Mouse (Mus musculus) G1E (cell line): Measurements from ENCODE around the gene Crocc. TPM values are rescaled to one million over a fixed set of nuclear protein-coding genes. Genes with fewer than 3 reads are reported as not detected.

Experiments
- ATAC-seq: 2 replicates; pipeline ENCODE4 v1.8.0; 2016; ENCODE audit warnings: mild to moderate bottlenecking; ENCODE audit not compliant: insufficient number of reproducible peaks, poor library complexity, low FRiP score, severe bottlenecking; ENCODE audit errors: extremely low read depth
- DNase-seq: peaks from one replicate; pipeline ENCODE4 v3.0.0; 2012; ENCODE audit warnings: low spot score
- H3K27me3 ChIP-seq: 2 replicates; pipeline ENCODE4 v1.6.1; 2012; ENCODE audit warnings: mild to moderate bottlenecking, low read length, inconsistent platforms; ENCODE audit not compliant: insufficient read depth
- H3K36me3 ChIP-seq: replicated peaks from 2 replicates; pipeline ENCODE3; 2012; ENCODE audit warnings: mild to moderate bottlenecking, inconsistent platforms
- H3K4me1 ChIP-seq: 2 replicates; pipeline ENCODE4 v1.6.1; 2012; ENCODE audit warnings: low read depth, low read length, inconsistent platforms, mixed read lengths; ENCODE audit not compliant: insufficient read depth
- H3K4me3 ChIP-seq: 2 replicates; pipeline ENCODE4 v1.5.1; 2012; ENCODE audit warnings: low read depth, mild to moderate bottlenecking, inconsistent platforms, low read length, moderate library complexity, mixed read lengths
- H3K9me3 ChIP-seq: replicated peaks from 2 replicates; pipeline ENCODE4 v1.6.1; 2012; ENCODE audit warnings: inconsistent platforms
- CTCF ChIP-seq: IDR thresholded peaks from 2 replicates; pipeline ENCODE4 v1.5.1; 2012; ENCODE audit warnings: low read depth, low read length, inconsistent platforms, mixed read lengths
- GATA1 ChIP-seq: IDR thresholded peaks from 2 replicates; pipeline ENCODE4 v1.6.1; 2012; ENCODE audit warnings: borderline replicate concordance, low read length, inconsistent platforms, mixed read lengths
- GATA2 ChIP-seq: IDR thresholded peaks from 2 replicates; pipeline ENCODE4 v1.6.1; 2012; ENCODE audit warnings: low read depth, low read length, inconsistent platforms, borderline replicate concordance
- POLR2AphosphoS5 ChIP-seq: IDR thresholded peaks from 2 replicates; pipeline ENCODE4 v1.6.1; 2012; ENCODE audit warnings: low read depth, low read length, inconsistent platforms; ENCODE audit not compliant: insufficient replicate concordance
- TAL1 ChIP-seq: conservative IDR thresholded peaks from 2 replicates; pipeline ENCODE4 v1.6.1; 2012; ENCODE audit warnings: low read depth, low read length, inconsistent platforms, mixed read lengths
- polyA plus RNA-seq: library from polyadenylated mRNA; stranded (reverse); fragments of >175 nt; gene quantifications from 2 replicates; pipeline ENCODE4 v1.2.3, GENCODE M21; 2012
- total RNA-seq, 2 experiments: library from RNA; stranded (forward) in 1 of 2; stranded (reverse) in 1 of 2; fragments of 200-1000 nt in 1 of 2; fragments of >200 nt in 1 of 2; fragmentation: Nextera tagmentation in 1 of 2; gene quantifications; 2 replicates each; pipeline ENCODE4 v1.2.3; 2014 to 2017

The Crocc gene
- total and polyA plus RNA-seq, 3 experiments = 1.7 to 5.3 (median 3.4) TPM

DNA sequence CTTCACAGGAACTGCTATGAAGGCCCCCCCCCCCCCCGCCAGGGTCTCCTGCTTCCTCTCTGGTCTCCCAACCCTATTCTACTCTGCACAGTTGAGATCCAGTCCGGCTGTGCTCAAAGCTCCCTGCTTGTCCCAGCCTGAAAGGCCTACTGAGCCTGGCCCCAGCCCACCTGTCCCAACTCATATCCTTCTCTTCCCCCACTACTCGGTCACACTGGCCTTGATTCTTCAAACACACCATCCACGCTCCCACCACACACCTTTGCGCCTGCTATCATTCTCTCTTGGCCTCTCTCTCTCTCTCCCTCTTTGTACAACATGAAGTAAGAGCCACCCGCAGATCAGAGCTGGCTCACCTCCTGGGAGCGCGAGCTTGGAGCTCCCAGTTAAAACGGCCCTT is 1.5 kb downstream of the Crocc start:
- TF ChIP-seq POLR2AphosphoS5 (no peak), GATA2 (no peak), TAL1 (no peak), CTCF (no peak)
- Histone ChIP-seq H3K4me3 (no peak overlapping the region), H3K27me3 (no peaks in the 10 kb centered on the region), H3K9me3 (no peaks in the 10 kb centered on the region), H3K36me3 (peaks cover 4% of the 10 kb centered on the region), H3K4me1 (peaks cover 16% of the 10 kb centered on the region)
- DNase-seq = no peak
- no peak for ATAC-seq

GRCm38 (mm10) chr4:141056970-141057369 is 3.4 kb downstream of the Crocc start:
- peaks cover 7% of the 10 kb centered on the region for H3K36me3 ChIP-seq
- H3K4me3 ChIP-seq = no peak overlapping the region
- no peaks in the 10 kb centered on the region for H3K9me3 ChIP-seq
- H3K4me1 ChIP-seq = peaks cover 16% of the 10 kb centered on the region
- DNase-seq = no peak
- H3K27me3 ChIP-seq = no peaks in the 10 kb centered on the region; the same call in 1 of the 2 replicates
- no peak for ATAC-seq
- TF ChIP-seq GATA1 (no peak), CTCF (no peak), GATA2 (no peak), POLR2AphosphoS5 (no peak), TAL1 (no peak)

DNA sequence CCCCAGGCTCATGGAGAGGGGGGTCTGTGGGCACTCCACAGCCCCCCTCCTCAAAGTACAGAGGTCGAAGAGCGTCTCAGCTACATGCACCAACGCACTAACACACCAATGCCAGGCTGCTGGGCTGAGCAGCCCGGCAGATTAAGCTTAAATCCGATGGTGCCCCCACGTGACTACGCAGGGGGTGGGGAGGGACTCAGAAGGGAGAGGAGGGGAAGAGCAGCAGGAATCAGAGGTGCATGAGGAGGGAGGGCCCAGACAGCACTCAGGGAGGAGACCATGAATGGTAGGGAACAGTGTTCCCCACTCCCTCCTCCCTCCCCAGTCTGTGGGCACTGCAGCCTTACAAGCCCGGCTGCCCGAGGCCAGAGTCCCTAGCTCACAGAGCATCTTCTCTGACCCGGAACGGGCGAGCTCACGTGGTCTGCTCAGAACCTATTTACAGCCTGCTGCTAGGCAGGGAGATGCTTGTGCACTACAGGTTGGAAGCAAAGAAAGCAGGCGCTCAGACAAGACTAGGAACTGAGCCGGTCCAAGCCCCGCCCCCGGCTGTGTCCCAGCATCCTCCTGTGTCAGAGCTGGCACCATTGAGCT is 6.7 kb downstream of the Crocc start:
- DNase-seq = no peak
- no peak for ATAC-seq
- H3K27me3 ChIP-seq = peaks cover 3% of the 10 kb centered on the region; the same call in 1 of the 2 replicates
- peaks cover 10% of the 10 kb centered on the region for H3K36me3 ChIP-seq
- H3K9me3 ChIP-seq = no peaks in the 10 kb centered on the region
- 0 out of 2 replicates have a peak, but pooled peaks cover 7% of the 10 kb centered on the region for H3K4me1 ChIP-seq
- TF ChIP-seq CTCF (no peak), TAL1 (no peak), POLR2AphosphoS5 (no peak), GATA1 (no peak), GATA2 (no peak)
- H3K4me3 ChIP-seq = no peak overlapping the region

- ATAC-seq = no peak
- Histone ChIP-seq H3K4me1 (0 out of 2 replicates have a peak, but pooled peaks cover 8% of the 10 kb centered on the region), H3K27me3 (peaks cover 3% of the 10 kb centered on the region; the same call in 1 of the 2 replicates), H3K4me3 (no peak overlapping the region), H3K9me3 (no peaks in the 10 kb centered on the region), H3K36me3 (peaks cover 11% of the 10 kb centered on the region)
- DNase-seq = no peak
- TF ChIP-seq TAL1 = no peak
- no peak for TF ChIP-seq GATA1
- no peak for TF ChIP-seq GATA2
- TF ChIP-seq POLR2AphosphoS5 = no peak
Observed at GRCm38 (mm10) chr4:141053138-141053537, 7.2 kb downstream of the Crocc start.

GRCm38 (mm10) chr4:141052442-141052841 is 7.9 kb downstream of the Crocc start:
- no peak for TF ChIP-seq TAL1
- TF ChIP-seq GATA1 = no peak
- TF ChIP-seq GATA2 = no peak
- no peak for TF ChIP-seq CTCF
- no peak for TF ChIP-seq POLR2AphosphoS5
- Histone ChIP-seq H3K9me3 (no peaks in the 10 kb centered on the region), H3K4me3 (no peak overlapping the region), H3K36me3 (peaks cover 11% of the 10 kb centered on the region), H3K4me1 (0 out of 2 replicates have a peak, but pooled peaks cover 8% of the 10 kb centered on the region), H3K27me3 (peaks cover 3% of the 10 kb centered on the region; the same call in 1 of the 2 replicates)
- no peak for ATAC-seq
- DNase-seq = no peak

GRCm38 (mm10) chr4:141049476-141049835 is 10.9 kb downstream of the Crocc start:
- Histone ChIP-seq H3K27me3 (peaks cover 5% of the 10 kb centered on the region; the same call in 1 of the 2 replicates), H3K36me3 (peaks cover 19% of the 10 kb centered on the region), H3K9me3 (no peaks in the 10 kb centered on the region), H3K4me3 (no peak overlapping the region), H3K4me1 (0 out of 2 replicates have a peak, but pooled peaks cover 8% of the 10 kb centered on the region)
- TF ChIP-seq GATA2 = no peak
- no peak for TF ChIP-seq GATA1
- TF ChIP-seq TAL1 = no peak
- TF ChIP-seq POLR2AphosphoS5 = no peak
- no peak for TF ChIP-seq CTCF
- DNase-seq (no peak), ATAC-seq (no peak)

- Histone ChIP-seq H3K36me3 (peaks cover 20% of the 10 kb centered on the region), H3K4me1 (0 out of 2 replicates have a peak, but pooled peaks cover 7% of the 10 kb centered on the region), H3K4me3 (no peak overlapping the region), H3K27me3 (peaks cover 5% of the 10 kb centered on the region; the same call in 1 of the 2 replicates), H3K9me3 (no peaks in the 10 kb centered on the region)
- DNase-seq (no peak), ATAC-seq (no peak)
- TF ChIP-seq GATA2 = no peak
- TF ChIP-seq CTCF = no peak
- no peak for TF ChIP-seq GATA1
- no peak for TF ChIP-seq POLR2AphosphoS5
- TF ChIP-seq TAL1 = no peak
Observed at GRCm38 (mm10) chr4:141048810-141049475, 11.4 kb downstream of the Crocc start.
